Mouse (Mus musculus): ENCODE data around the gene Crls1. TPM values are rescaled to one million over a fixed set of nuclear protein-coding genes. Genes with fewer than 3 reads are reported as not detected.

Gene Crls1
- polyA plus RNA-seq, 1 experiment from 2014 or later = 19.3 TPM

GRCm38 (mm10) chr2:132900596-132900995 is 54.1 kb downstream of the Crls1 start:
- H3K4me1 ChIP-seq (ENCODE audit: insufficient read depth, low read depth, low read length) = no peaks in the 10 kb centered on the region
- DNase-seq (ENCODE audit: low spot score) = no peak
- H3K4me2 ChIP-seq (replicated peaks; ENCODE audit: low read depth, low read length) = no peak overlapping the region
- H3K36me3 ChIP-seq (ENCODE audit: insufficient read depth, low read length) = no peaks in the 10 kb centered on the region
- no peak for ATAC-seq
- no peak overlapping the region for H3K9ac ChIP-seq (replicated peaks; ENCODE audit: low read depth)
- 61% methylated on average over 1 of the region's 1 CpGs for WGBS
- H3K4me3 ChIP-seq (ENCODE audit: low read depth, low read length) = no peak overlapping the region
- no peak overlapping the region for H3K27ac ChIP-seq (ENCODE audit: low read length)
- no peaks in the 10 kb centered on the region for H3K27me3 ChIP-seq (replicated peaks; ENCODE audit: insufficient read depth, low read length)
- H3K9me3 ChIP-seq (ENCODE audit: low read length) = no peaks in the 10 kb centered on the region
- TF ChIP-seq CTCF (IDR thresholded peaks at IDR 0.05) = no peak
- TF ChIP-seq EP300 (IDR thresholded peaks at IDR 0.05) = no peak

GRCm38 (mm10) chr2:132901636-132902035 is 55.2 kb downstream of the Crls1 start:
- H3K36me3 ChIP-seq (ENCODE audit: insufficient read depth, low read length) = no peaks in the 10 kb centered on the region
- no peaks in the 10 kb centered on the region for H3K9me3 ChIP-seq (ENCODE audit: low read length)
- no peak for ATAC-seq
- no peak overlapping the region for H3K4me3 ChIP-seq (ENCODE audit: low read depth, low read length)
- 60% methylated on average over 4 of the region's 4 CpGs for WGBS
- H3K27me3 ChIP-seq (replicated peaks; ENCODE audit: insufficient read depth, low read length) = no peaks in the 10 kb centered on the region
- no peak overlapping the region for H3K27ac ChIP-seq (ENCODE audit: low read length)
- TF ChIP-seq CTCF (IDR thresholded peaks at IDR 0.05) (no peak), EP300 (IDR thresholded peaks at IDR 0.05) (no peak)
- no peak overlapping the region for H3K9ac ChIP-seq (replicated peaks; ENCODE audit: low read depth)
- H3K4me2 ChIP-seq (replicated peaks; ENCODE audit: low read depth, low read length) = no peak overlapping the region
- no peak for DNase-seq (ENCODE audit: low spot score)
- no peaks in the 10 kb centered on the region for H3K4me1 ChIP-seq (ENCODE audit: insufficient read depth, low read depth, low read length)

GRCm38 (mm10) chr2:132902056-132902455 is 55.6 kb downstream of the Crls1 start:
- DNase-seq (ENCODE audit: low spot score) (no peak), ATAC-seq (no peak)
- H3K9ac ChIP-seq (replicated peaks; ENCODE audit: low read depth) = no peak overlapping the region
- 67% methylated on average over 3 of the region's 4 CpGs for WGBS
- TF ChIP-seq CTCF (IDR thresholded peaks at IDR 0.05) = no peak
- TF ChIP-seq EP300 (IDR thresholded peaks at IDR 0.05) = no peak
- H3K4me2 ChIP-seq (replicated peaks; ENCODE audit: low read depth, low read length) = no peak overlapping the region
- no peaks in the 10 kb centered on the region for H3K36me3 ChIP-seq (ENCODE audit: insufficient read depth, low read length)
- no peaks in the 10 kb centered on the region for H3K27me3 ChIP-seq (replicated peaks; ENCODE audit: insufficient read depth, low read length)
- H3K9me3 ChIP-seq (ENCODE audit: low read length) = no peaks in the 10 kb centered on the region
- H3K4me1 ChIP-seq (ENCODE audit: insufficient read depth, low read depth, low read length) = no peaks in the 10 kb centered on the region
- no peak overlapping the region for H3K4me3 ChIP-seq (ENCODE audit: low read depth, low read length)
- no peak overlapping the region for H3K27ac ChIP-seq (ENCODE audit: low read length)

- no peaks in the 10 kb centered on the region for H3K4me1 ChIP-seq (ENCODE audit: insufficient read depth, low read depth, low read length)
- no peak overlapping the region for H3K4me2 ChIP-seq (replicated peaks; ENCODE audit: low read depth, low read length)
- no peak overlapping the region for H3K27ac ChIP-seq (ENCODE audit: low read length)
- no peak overlapping the region for H3K9ac ChIP-seq (replicated peaks; ENCODE audit: low read depth)
- peak; percentile 81 for TF ChIP-seq CTCF (IDR thresholded peaks at IDR 0.05)
- no peak for TF ChIP-seq EP300 (IDR thresholded peaks at IDR 0.05)
- WGBS = 34% methylated on average over 3 of the region's 3 CpGs
- no peaks in the 10 kb centered on the region for H3K36me3 ChIP-seq (ENCODE audit: insufficient read depth, low read length)
- H3K27me3 ChIP-seq (replicated peaks; ENCODE audit: insufficient read depth, low read length) = no peaks in the 10 kb centered on the region
- peak; percentile 72 for DNase-seq (ENCODE audit: low spot score)
- H3K9me3 ChIP-seq (ENCODE audit: low read length) = no peaks in the 10 kb centered on the region
- peak; percentile 52 for ATAC-seq
- H3K4me3 ChIP-seq (ENCODE audit: low read depth, low read length) = no peak overlapping the region
Observed at GRCm38 (mm10) chr2:132903498-132903897, 57.0 kb downstream of the Crls1 start.

GRCm38 (mm10) chr2:132904961-132905360 is 58.5 kb downstream of the Crls1 start:
- ATAC-seq (no peak), DNase-seq (ENCODE audit: low spot score) (no peak)
- Histone ChIP-seq H3K4me2 (replicated peaks; ENCODE audit: low read depth, low read length) (no peak overlapping the region), H3K4me3 (ENCODE audit: low read depth, low read length) (no peak overlapping the region), H3K9me3 (ENCODE audit: low read length) (no peaks in the 10 kb centered on the region), H3K27me3 (replicated peaks; ENCODE audit: insufficient read depth, low read length) (no peaks in the 10 kb centered on the region), H3K27ac (ENCODE audit: low read length) (no peak overlapping the region), H3K36me3 (ENCODE audit: insufficient read depth, low read length) (no peaks in the 10 kb centered on the region), H3K9ac (replicated peaks; ENCODE audit: low read depth) (no peak overlapping the region), H3K4me1 (ENCODE audit: insufficient read depth, low read depth, low read length) (no peaks in the 10 kb centered on the region)
- 58% methylated on average over 2 of the region's 2 CpGs for WGBS
- TF ChIP-seq EP300 (IDR thresholded peaks at IDR 0.05) (no peak), CTCF (IDR thresholded peaks at IDR 0.05) (no peak)

GRCm38 (mm10) chr2:132906763-132907162 is 60.3 kb downstream of the Crls1 start:
- Histone ChIP-seq H3K4me3 (ENCODE audit: low read depth, low read length) (no peak overlapping the region), H3K4me2 (replicated peaks; ENCODE audit: low read depth, low read length) (no peak overlapping the region), H3K36me3 (ENCODE audit: insufficient read depth, low read length) (no peaks in the 10 kb centered on the region), H3K9ac (replicated peaks; ENCODE audit: low read depth) (no peak overlapping the region), H3K9me3 (ENCODE audit: low read length) (no peaks in the 10 kb centered on the region), H3K27ac (ENCODE audit: low read length) (no peak overlapping the region), H3K27me3 (replicated peaks; ENCODE audit: insufficient read depth, low read length) (no peaks in the 10 kb centered on the region), H3K4me1 (ENCODE audit: insufficient read depth, low read depth, low read length) (no peaks in the 10 kb centered on the region)
- ATAC-seq (no peak), DNase-seq (ENCODE audit: low spot score) (peak; percentile 18)
- TF ChIP-seq CTCF (IDR thresholded peaks at IDR 0.05) (peak; percentile 65), EP300 (IDR thresholded peaks at IDR 0.05) (no peak)
- WGBS = 25% methylated on average over 8 of the region's 8 CpGs

GRCm38 (mm10) chr2:132914785-132915184 is 68.3 kb downstream of the Crls1 start:
- H3K27me3 ChIP-seq (replicated peaks; ENCODE audit: insufficient read depth, low read length) = no peaks in the 10 kb centered on the region
- H3K4me2 ChIP-seq (replicated peaks; ENCODE audit: low read depth, low read length) = no peak overlapping the region
- no peak overlapping the region for H3K9ac ChIP-seq (replicated peaks; ENCODE audit: low read depth)
- WGBS = 29% methylated on average over 1 of the region's 1 CpGs
- TF ChIP-seq CTCF (IDR thresholded peaks at IDR 0.05) = no peak
- no peak for TF ChIP-seq EP300 (IDR thresholded peaks at IDR 0.05)
- no peaks in the 10 kb centered on the region for H3K9me3 ChIP-seq (ENCODE audit: low read length)
- H3K4me1 ChIP-seq (ENCODE audit: insufficient read depth, low read depth, low read length) = no peaks in the 10 kb centered on the region
- no peak overlapping the region for H3K27ac ChIP-seq (ENCODE audit: low read length)
- no peak for DNase-seq (ENCODE audit: low spot score)
- ATAC-seq = no peak
- no peaks in the 10 kb centered on the region for H3K36me3 ChIP-seq (ENCODE audit: insufficient read depth, low read length)
- no peak overlapping the region for H3K4me3 ChIP-seq (ENCODE audit: low read depth, low read length)

Other genes starting within 250 kb of the Crls1 start
- 17.2 and 19.8 TPM in 2 replicates for gene Shld1, start 159.7 kb upstream of the Crls1 start, polyA plus RNA-seq (2015; fragmentation: Nextera tagmentation; extraction: Ambion mirVana)
- 0.19 and 0.30 TPM in 2 replicates for gene Chgb, start 65.4 kb upstream of the Crls1 start, polyA plus RNA-seq (2015; fragmentation: Nextera tagmentation; extraction: Ambion mirVana)
- 17.7 and 20.6 TPM in 2 replicates for gene Trmt6, start 30.6 kb upstream of the Crls1 start, polyA plus RNA-seq (2015; fragmentation: Nextera tagmentation; extraction: Ambion mirVana)
- 2.4 and 2.5 TPM in 2 replicates for gene Mcm8, start 30.5 kb upstream of the Crls1 start, polyA plus RNA-seq (2015; fragmentation: Nextera tagmentation; extraction: Ambion mirVana)
- 8.0 and 9.2 TPM in 2 replicates for gene Lrrn4, start 34.2 kb downstream of the Crls1 start, polyA plus RNA-seq (2015; fragmentation: Nextera tagmentation; extraction: Ambion mirVana)
- gene Fermt1, start 99.2 kb downstream of the Crls1 start, polyA plus RNA-seq (2015; fragmentation: Nextera tagmentation; extraction: Ambion mirVana) = 1.5 and 3.1 TPM in 2 replicates